Mouse (Mus musculus): ENCODE measurements around the gene Rnf215. TPM values are rescaled to one million over a fixed set of nuclear protein-coding genes. Genes with fewer than 3 reads are reported as not detected.
"Not testable (repeated sequence)": the region's sequence is repeated elsewhere in the genome, so short reads cannot be mapped to it uniquely, and the experiment has no call there.

The Rnf215 gene
- polyA plus RNA-seq, 1 experiment: 4.5 TPM

DNA sequence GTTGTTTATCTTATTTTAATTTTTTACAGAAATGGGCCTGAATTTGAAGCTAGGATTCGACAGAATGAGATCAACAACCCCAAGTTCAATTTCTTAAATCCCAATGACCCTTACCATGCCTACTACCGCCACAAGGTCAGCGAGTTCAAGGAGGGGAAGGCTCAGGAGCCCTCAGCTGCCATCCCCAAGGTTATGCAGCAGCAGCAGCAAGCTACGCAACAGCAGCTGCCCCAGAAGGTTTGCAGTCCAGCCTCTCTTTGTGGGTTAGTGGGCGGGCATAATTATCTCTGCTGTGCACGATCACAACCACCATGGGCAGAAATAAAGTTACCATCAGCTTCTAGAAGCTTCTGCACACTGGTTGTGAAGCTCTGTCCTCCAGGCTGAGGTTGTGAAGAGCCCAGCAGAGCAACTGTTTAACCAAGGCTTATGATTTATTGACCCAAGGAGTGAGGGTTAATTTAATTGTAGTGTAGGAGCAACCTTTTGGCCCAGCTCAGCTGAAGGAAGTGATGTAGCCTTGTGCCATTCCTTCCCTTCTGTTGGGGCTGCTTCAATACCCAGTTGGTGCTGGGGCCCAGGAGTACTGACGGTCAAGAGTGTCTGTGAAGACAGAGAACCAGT is 31.6 kb downstream of the Rnf215 start:
- Histone ChIP-seq H3K27ac (ENCODE audit: control insufficient read depth, insufficient read depth, low read depth, low read length) (no peak overlapping the region), H3K27me3 (ENCODE audit: control insufficient read depth, insufficient read depth, low read length) (no peaks in the 10 kb centered on the region), H3K4me3 (ENCODE audit: control insufficient read depth, low read depth, low read length) (no peak overlapping the region), H3K36me3 (ENCODE audit: control insufficient read depth, insufficient read depth, low read length) (peaks cover 2% of the 10 kb centered on the region), H3K4me1 (ENCODE audit: control insufficient read depth, insufficient read depth, low read length) (no peaks in the 10 kb centered on the region)
- TF ChIP-seq CTCF (IDR thresholded peaks at IDR 0.05; ENCODE audit: control insufficient read depth, insufficient read depth, insufficient replicate concordance, low read depth, low read length): no peak
- no peak for TF ChIP-seq POLR2A (IDR thresholded peaks at IDR 0.05; ENCODE audit: control insufficient read depth, low read depth, low read length)

DNA sequence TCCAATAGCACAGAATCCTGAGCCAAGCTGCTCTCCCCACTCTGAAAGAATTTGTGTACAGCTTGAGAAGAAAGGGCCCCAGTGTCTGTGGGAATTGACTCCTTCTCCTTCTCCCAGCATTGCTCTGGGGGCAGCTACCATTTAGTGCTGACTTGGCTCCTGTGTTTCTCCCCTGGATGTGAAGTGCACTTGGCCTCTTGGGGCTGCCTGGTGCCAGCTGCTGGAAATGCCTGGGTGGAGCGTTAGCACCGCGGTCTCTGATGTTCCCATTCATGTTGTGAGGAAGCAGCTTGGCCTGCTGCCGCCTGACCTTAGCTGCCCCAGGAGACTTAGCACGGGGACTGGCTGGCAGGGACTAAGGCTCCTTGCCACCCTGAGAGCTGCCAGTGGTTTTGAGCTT is 39.6 kb downstream of the Rnf215 start:
- Histone ChIP-seq H3K27me3 (ENCODE audit: control insufficient read depth, insufficient read depth, low read length) (no peaks in the 10 kb centered on the region), H3K27ac (ENCODE audit: control insufficient read depth, insufficient read depth, low read depth, low read length) (no peak overlapping the region), H3K36me3 (ENCODE audit: control insufficient read depth, insufficient read depth, low read length) (peaks cover 5% of the 10 kb centered on the region), H3K4me3 (ENCODE audit: control insufficient read depth, low read depth, low read length) (no peak overlapping the region), H3K4me1 (ENCODE audit: control insufficient read depth, insufficient read depth, low read length) (no peaks in the 10 kb centered on the region)
- no peak for TF ChIP-seq POLR2A (IDR thresholded peaks at IDR 0.05; ENCODE audit: control insufficient read depth, low read depth, low read length)
- no peak for TF ChIP-seq CTCF (IDR thresholded peaks at IDR 0.05; ENCODE audit: control insufficient read depth, insufficient read depth, insufficient replicate concordance, low read depth, low read length)

DNA sequence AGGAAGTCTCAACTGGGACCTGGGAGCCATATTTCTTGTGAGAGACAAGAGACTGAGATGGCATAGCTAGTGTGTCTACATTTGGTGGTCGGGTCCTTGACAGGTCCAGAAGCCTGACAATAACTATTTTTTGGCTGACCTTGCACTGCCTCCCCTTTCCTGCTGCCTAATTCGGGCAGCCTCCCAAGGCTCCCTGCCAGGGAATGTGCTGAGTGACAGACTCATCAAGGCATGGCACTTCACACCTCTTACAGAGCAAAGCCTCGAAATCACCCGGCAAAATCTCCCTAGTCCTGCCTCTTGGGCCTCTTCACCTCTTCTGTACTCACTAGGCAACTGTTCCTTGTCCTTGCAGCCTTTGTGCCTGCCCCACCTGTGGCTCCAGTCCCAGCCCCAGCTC is 42.7 kb downstream of the Rnf215 start:
- Histone ChIP-seq H3K27me3 (ENCODE audit: control insufficient read depth, insufficient read depth, low read length) (no peaks in the 10 kb centered on the region), H3K27ac (ENCODE audit: control insufficient read depth, insufficient read depth, low read depth, low read length) (no peak overlapping the region), H3K36me3 (ENCODE audit: control insufficient read depth, insufficient read depth, low read length) (peaks cover 5% of the 10 kb centered on the region), H3K4me3 (ENCODE audit: control insufficient read depth, low read depth, low read length) (no peak overlapping the region), H3K4me1 (ENCODE audit: control insufficient read depth, insufficient read depth, low read length) (no peaks in the 10 kb centered on the region)
- TF ChIP-seq POLR2A (IDR thresholded peaks at IDR 0.05; ENCODE audit: control insufficient read depth, low read depth, low read length): no peak
- no peak for TF ChIP-seq CTCF (IDR thresholded peaks at IDR 0.05; ENCODE audit: control insufficient read depth, insufficient read depth, insufficient replicate concordance, low read depth, low read length)

DNA sequence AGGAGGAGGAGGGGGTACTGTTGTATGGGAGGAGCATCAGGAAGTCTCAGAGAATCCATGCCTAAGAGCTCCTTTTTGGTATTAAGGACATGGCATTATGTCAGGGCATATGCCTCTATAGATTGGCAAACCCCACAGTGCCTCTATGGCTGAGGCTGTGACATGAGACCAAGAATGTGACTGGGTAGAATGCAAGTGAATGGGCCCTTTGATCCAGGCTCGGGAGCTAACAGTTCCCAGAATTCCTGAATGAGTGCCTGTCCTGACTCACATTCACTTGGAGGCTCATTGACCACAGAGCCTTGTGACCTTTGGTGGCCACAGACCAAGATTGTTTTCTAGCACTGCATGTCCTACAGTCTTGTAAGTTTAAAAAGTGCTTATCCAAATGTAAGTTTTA is 47.1 kb downstream of the Rnf215 start:
- Histone ChIP-seq H3K27ac (ENCODE audit: control insufficient read depth, insufficient read depth, low read depth, low read length) (no peak overlapping the region), H3K27me3 (ENCODE audit: control insufficient read depth, insufficient read depth, low read length) (no peaks in the 10 kb centered on the region), H3K4me1 (ENCODE audit: control insufficient read depth, insufficient read depth, low read length) (no peaks in the 10 kb centered on the region), H3K36me3 (ENCODE audit: control insufficient read depth, insufficient read depth, low read length) (peaks cover 2% of the 10 kb centered on the region), H3K4me3 (ENCODE audit: control insufficient read depth, low read depth, low read length) (no peak overlapping the region)
- TF ChIP-seq POLR2A (IDR thresholded peaks at IDR 0.05; ENCODE audit: control insufficient read depth, low read depth, low read length) (no peak), CTCF (IDR thresholded peaks at IDR 0.05; ENCODE audit: control insufficient read depth, insufficient read depth, insufficient replicate concordance, low read depth, low read length) (no peak)

DNA sequence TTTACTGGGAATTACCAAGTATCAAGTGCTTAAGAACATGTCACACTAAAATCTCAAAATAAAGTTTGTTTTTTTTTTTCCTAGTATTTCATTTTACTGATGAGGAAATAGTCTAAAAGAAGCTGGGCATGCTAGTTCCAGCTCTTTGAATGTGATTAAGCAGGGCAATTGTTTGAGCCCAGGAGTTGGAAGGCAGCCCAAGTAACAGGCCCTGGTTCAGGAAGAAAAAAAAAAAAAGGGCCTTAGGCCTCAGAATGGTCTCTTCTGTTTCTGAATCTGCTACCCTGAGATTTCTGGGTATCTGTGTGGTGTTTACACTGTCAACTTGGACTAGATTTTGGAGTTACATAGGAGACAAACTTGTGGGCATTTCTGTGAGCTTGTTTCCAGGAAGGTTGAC is 48.5 kb downstream of the Rnf215 start:
- Histone ChIP-seq H3K27me3 (ENCODE audit: control insufficient read depth, insufficient read depth, low read length) (no peaks in the 10 kb centered on the region), H3K4me1 (ENCODE audit: control insufficient read depth, insufficient read depth, low read length) (peaks cover 12% of the 10 kb centered on the region), H3K4me3 (ENCODE audit: control insufficient read depth, low read depth, low read length) (no peak overlapping the region), H3K36me3 (ENCODE audit: control insufficient read depth, insufficient read depth, low read length) (no peaks in the 10 kb centered on the region; the same call in none of the 2 replicates), H3K27ac (ENCODE audit: control insufficient read depth, insufficient read depth, low read depth, low read length) (no peak overlapping the region; the same call in 1 of the 2 replicates)
- TF ChIP-seq CTCF (IDR thresholded peaks at IDR 0.05; ENCODE audit: control insufficient read depth, insufficient read depth, insufficient replicate concordance, low read depth, low read length) (no peak), POLR2A (IDR thresholded peaks at IDR 0.05; ENCODE audit: control insufficient read depth, low read depth, low read length) (no peak)

DNA sequence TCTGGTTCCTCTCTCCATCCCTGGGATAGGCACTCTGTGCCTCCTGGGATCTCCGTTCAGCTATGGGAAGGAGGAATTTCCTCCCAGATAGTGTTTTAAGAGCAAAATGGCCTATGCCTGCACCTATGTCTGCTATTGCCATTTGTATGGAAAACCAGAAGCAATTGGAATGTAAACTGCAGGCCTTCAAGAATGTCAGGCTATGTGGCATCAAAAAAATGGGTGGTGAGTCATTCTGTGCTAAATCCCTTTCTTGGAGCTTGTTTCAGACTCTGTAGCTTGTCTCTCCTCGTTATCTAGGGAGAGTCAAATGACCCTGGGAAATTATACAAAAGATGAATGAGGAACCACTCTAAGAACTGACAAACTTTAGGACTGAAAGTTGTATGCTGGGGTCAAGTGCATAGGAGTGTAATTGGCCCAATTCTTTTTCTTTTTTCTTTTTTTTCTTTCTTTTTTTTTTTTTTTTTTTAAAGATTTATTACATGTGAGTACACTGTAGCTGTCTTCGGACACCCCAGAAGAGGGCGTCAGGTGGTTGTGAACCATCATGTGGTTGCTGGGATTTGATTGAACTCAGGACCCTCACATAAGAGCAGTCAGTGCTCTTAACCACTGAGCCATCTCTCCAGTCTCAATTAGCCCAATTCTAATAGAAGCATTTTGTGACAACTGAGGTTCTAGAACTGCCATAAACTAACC is 49.4 kb downstream of the Rnf215 start:
- TF ChIP-seq POLR2A (IDR thresholded peaks at IDR 0.05; ENCODE audit: control insufficient read depth, low read depth, low read length) (no peak), CTCF (IDR thresholded peaks at IDR 0.05; ENCODE audit: control insufficient read depth, insufficient read depth, insufficient replicate concordance, low read depth, low read length) (no peak)
- H3K27ac ChIP-seq (ENCODE audit: control insufficient read depth, insufficient read depth, low read depth, low read length): no peak overlapping the region
- H3K4me3 ChIP-seq (ENCODE audit: control insufficient read depth, low read depth, low read length): no peak overlapping the region
- no peaks in the 10 kb centered on the region; the same call in none of the 2 replicates for H3K36me3 ChIP-seq (ENCODE audit: control insufficient read depth, insufficient read depth, low read length)
- H3K27me3 ChIP-seq (ENCODE audit: control insufficient read depth, insufficient read depth, low read length): no peaks in the 10 kb centered on the region
- peaks cover 12% of the 10 kb centered on the region for H3K4me1 ChIP-seq (ENCODE audit: control insufficient read depth, insufficient read depth, low read length)

DNA sequence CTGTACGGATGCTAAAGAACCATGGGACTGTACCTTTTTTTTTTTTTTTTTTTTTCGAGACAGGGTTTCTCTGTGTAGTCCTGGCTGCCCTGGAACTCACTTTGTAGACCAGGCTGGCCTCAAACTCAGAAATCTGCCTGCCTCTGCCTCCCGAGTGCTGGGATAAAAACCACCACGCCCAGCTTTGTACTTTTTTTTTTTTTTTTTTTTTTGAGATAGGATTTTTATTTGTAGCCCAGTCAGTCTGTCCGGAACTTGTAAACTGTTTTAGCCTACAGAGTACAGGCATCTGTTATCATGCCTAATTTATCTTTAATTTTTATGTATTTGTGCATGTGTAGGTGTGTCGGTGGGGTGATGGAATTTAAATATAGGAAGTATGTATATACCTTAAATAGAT is 50.5 kb downstream of the Rnf215 start:
- H3K27me3 ChIP-seq (ENCODE audit: control insufficient read depth, insufficient read depth, low read length); H3K36me3 ChIP-seq (ENCODE audit: control insufficient read depth, insufficient read depth, low read length); H3K27ac ChIP-seq (ENCODE audit: control insufficient read depth, insufficient read depth, low read depth, low read length); H3K4me3 ChIP-seq (ENCODE audit: control insufficient read depth, low read depth, low read length): not testable (repeated sequence)
- peaks cover 13% of the 10 kb centered on the region for H3K4me1 ChIP-seq (ENCODE audit: control insufficient read depth, insufficient read depth, low read length)
